Mouse (Mus musculus): ENCODE measurements around the gene Cacna1i.

GRCm38 (mm10) chr15:80350431-80350830 is 63.4 kb downstream of the Cacna1i start:
- no peak for TF ChIP-seq POLR2A (IDR thresholded peaks at IDR 0.05; ENCODE audit: extremely low read depth, insufficient read depth, low read length)
- TF ChIP-seq CTCF (IDR thresholded peaks at IDR 0.05; ENCODE audit: extremely low read depth, insufficient read depth, low read length): no peak
